Mouse (Mus musculus) lung, adult 2 months (tissue): ENCODE data around the gene Il1f8.

Source experiments
- CTCF ChIP-seq: fragments of 200-500 bp; IDR thresholded peaks from 2 replicates; pipeline ENCODE4 v1.5.1; 2011; ENCODE audit warnings: mild to moderate bottlenecking, low read length, control low read depth; ENCODE audit not compliant: insufficient read depth
- POLR2A ChIP-seq: fragments of 200-500 bp; IDR thresholded peaks from 2 replicates; pipeline ENCODE4 v1.6.1; 2011; ENCODE audit warnings: low read depth, mild to moderate bottlenecking, control low read depth, low read length, borderline replicate concordance; ENCODE audit errors: extremely low read depth

DNA sequence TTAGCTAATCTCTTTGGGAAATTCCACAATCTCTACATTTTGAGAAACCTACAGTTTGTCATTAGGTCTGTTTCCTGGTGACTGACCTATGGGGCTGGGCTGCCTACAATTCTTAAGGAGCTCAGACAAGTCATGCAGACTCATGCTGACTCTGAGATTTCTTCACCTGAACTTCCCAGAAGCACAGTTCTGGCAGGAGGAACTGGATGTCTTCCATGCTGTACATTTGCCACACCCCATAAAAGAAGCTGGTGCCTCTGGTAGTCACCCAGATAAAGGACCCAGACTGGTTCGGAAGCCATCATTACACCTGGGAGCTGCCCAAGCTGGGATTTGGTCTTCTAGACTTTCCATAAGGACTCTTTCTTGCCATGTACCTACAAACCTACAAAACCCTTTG, 33.2 kb downstream of the Il1f8 start, which contains the start of gene Il1f9:
- TF ChIP-seq CTCF: no peak
- no peak for TF ChIP-seq POLR2A
